Mouse (Mus musculus) urinary bladder, adult 18-20 months (tissue): ENCODE measurements at regions not wholly inside any gene's neighbourhood (a gene's known extent, or its start where the extent isn't known, plus 50 kb on each side); places are given as distances from the start of the nearest gene placed in this dataset.

Experiments
- DNase-seq, 2 experiments: peaks; one replicate each; pipeline ENCODE4 v3.0.0; 2022; ENCODE audit warnings: low spot score in 2 of 2, mixed read lengths in 2 of 2

- no peak for DNase-seq
Measured at GRCm38 (mm10) chr2:47750997-47751623, 1062.8 kb upstream of the Acvr2a start.

- no peak for DNase-seq
Measured at GRCm38 (mm10) chr2:47755716-47756115, 1058.2 kb upstream of the Acvr2a start.

- DNase-seq = no peak
Measured at GRCm38 (mm10) chr2:47756248-47756647, 1057.7 kb upstream of the Acvr2a start.

GRCm38 (mm10) chr2:47775766-47776165 lies 1038.1 kb upstream of the Acvr2a start:
- DNase-seq = no peak

- no peak for DNase-seq
Measured at GRCm38 (mm10) chr2:47776965-47777364, 1036.9 kb upstream of the Acvr2a start.

DNA sequence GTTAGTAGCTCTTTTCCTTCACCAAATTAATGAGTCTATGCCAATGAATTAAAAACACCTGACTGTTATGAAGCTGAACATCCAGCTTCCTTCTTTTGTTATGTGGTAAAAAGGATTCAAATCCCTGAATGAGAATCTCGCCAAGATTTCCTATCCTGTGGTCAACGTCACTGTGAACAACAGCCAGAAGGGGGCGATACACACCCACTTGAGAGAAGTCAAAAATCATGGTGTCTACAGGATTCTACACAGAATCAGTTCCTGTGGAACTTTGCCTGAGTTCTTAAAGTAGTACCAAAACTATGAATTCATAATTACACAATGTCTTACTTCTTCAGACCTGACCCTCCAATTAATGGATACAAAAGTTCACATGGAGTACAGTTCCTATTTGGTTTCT lies 1028.1 kb upstream of the Acvr2a start:
- peak in 1 of 2 experiments; percentile 14 for DNase-seq

- DNase-seq = no peak
Measured at GRCm38 (mm10) chr2:47822746-47823271, 991.1 kb upstream of the Acvr2a start.

GRCm38 (mm10) chr2:47832493-47832892 lies 981.4 kb upstream of the Acvr2a start:
- no peak for DNase-seq

GRCm38 (mm10) chr2:47833517-47833916 lies 980.4 kb upstream of the Acvr2a start:
- DNase-seq = no peak

DNA sequence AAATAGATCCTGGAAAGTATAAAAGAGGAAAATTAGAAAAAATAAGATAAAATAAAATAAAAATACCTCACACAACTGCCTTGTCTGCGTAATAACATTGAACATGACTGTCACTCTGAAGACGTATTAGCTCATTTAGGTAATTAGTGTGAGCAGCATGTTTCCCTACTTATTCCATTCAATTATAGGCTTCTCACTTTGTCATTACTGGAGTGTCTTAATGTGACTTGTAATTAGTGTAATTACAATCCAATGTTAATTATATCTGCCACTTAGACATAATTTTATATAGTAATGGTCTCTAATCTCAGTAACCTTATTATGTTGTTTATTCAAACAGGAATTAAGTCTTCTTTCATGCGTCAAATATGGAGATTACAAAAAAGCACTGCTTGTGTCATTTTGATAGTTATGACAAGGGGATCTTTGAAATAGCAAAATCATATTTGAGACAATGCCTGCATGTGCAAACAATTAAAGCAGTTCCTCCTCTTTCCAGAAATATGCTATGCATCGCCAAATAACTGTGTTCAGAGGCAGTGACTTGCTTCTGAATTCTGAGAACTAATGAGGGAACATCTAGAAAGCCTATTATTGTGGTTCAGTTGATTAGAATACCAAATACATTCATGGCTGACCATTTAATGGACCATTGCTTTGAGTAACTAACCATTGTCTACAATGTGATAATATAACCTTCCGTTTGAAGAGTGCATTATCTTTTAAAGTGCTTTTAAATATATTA lies 979.7 kb upstream of the Acvr2a start:
- DNase-seq = no peak

DNA sequence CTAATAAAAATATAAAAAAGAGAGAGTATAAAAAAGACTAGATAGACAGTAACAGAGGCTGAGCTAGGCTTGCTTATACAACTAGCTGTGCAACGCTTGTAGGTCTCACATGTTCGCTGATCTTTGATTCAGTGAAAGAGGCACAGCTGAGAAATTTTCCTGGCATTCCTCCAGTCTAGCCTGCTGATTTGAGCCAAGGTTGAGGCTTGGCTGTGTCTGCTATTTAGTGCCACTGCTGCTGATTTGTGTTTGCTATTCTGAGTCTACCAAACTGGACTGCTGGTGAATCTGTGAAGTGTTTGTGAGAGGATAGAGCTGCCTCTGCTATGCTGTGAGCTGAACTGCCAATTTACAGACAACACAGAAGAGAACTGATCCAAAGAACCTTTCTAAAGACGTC lies 956.7 kb upstream of the Acvr2a start:
- DNase-seq = no peak

GRCm38 (mm10) chr2:47862446-47862845 lies 951.5 kb upstream of the Acvr2a start:
- no peak for DNase-seq

DNA sequence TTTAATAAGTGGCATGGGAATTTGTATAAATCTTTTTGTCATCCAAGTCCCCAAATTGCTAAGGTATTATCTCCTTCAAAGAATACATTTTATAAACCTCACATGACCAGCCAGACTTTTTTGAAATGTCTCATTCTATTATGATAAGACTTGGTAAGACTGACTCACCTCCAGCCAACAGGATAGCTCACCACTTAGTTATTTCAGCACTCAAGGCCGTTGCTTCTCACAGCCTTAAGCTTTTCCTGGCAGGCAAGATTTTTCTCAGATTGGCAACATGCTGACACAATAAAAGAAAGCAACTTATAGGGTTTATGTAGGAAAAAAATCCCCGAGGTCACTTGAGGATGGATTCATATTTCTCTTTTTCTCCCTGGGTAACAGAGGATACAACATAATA lies 935.9 kb upstream of the Acvr2a start:
- DNase-seq = no peak

DNA sequence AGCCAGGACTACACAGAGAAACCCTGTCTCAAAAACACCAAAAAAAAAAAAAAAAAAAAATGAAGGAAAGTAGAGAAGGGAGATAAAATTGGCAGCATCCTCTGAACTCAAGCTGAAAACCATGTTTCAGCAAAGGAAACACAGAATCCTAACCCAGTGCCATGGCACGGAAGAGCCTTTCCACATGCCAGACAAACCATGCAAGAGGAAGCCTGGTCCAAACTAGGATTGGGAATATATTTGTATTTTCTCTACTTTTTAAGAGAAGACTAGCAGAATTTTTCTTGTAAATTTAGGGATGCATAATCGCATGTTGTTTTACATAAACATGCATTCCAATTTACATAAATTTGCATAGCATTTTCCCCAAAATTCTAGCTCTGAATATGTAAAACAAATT lies 934.8 kb upstream of the Acvr2a start:
- no peak for DNase-seq

DNA sequence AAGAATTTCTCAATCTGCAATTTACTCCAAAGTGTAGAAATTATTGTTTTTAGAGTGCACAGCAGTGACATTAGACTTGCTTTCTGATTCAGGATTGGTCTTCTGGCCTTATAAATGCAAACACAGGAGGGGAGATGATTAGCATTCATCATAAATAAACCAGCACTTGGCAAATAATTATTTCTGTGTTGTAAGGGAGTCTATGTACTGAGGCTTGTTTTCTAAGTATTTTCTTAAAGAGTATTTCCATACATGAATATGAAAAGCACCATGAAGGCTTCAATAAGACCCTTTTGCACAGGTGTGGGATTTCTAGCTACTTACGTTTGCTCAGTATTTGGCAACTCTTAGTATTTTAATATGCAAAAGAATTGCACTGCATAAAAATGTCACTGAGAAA lies 934.1 kb upstream of the Acvr2a start:
- DNase-seq = no peak

- DNase-seq = no peak
Measured at GRCm38 (mm10) chr2:47888166-47888565, 925.7 kb upstream of the Acvr2a start.

DNA sequence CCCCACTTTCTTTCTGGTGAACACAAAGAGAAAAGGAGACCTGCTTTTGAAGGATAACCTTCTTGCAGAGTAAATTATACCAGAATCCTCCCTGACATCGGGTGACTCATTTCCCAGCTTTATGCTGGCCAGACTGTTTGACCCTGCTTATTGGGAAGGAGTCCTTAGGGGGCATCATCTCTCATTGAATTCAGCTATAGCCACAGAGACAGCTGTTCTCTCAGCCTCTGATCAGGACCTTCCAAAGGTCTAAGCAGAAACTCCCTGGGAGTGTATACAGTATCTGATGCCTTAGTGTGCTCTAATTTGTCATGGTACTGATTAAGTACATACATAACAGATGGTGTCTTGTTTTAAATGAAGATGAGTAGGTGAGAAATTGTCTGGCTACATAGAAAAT lies 922.5 kb upstream of the Acvr2a start:
- DNase-seq = no peak

- DNase-seq = no peak
Measured at GRCm38 (mm10) chr2:47892879-47893278, 921.0 kb upstream of the Acvr2a start.

GRCm38 (mm10) chr2:47894806-47895205 lies 919.1 kb upstream of the Acvr2a start:
- DNase-seq = no peak

DNA sequence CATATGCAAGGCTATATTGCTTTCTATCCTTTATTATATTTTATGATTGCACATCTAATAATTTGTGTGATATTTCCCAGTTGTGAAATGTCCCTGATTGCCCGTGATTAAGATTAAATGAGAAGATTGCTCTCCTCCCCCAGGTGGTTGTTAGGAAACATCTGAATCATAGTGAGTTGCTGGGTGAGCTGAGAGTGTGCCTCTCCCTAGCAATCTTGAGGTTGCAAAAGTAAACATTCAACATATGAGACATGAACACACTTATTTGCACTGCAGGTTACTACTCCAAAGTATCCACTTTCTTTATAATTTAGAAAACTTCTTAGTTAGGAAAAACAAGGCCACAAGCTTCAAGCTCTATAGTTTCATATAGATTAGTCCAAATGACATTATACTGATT lies 899.6 kb upstream of the Acvr2a start:
- no peak for DNase-seq

GRCm38 (mm10) chr2:47914986-47915485 lies 898.9 kb upstream of the Acvr2a start:
- no peak for DNase-seq

DNA sequence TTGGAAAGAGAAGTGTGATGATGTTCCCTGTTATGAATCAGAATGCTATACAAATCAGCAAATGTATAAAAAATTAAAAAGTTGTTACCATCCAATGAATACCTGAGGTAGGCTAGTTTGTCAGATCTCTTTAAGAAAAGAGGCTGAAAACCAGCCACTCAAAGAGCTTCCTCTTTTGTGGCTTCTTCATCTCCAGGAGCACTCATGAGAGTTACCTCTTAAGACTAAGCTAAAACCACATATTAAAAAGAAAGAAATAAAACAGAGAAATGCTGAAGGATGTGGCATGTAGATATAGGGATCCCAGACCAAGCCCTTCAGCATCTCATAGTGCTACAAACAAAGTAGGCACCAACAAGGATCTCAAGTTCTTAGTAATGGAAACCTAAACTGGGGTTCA lies 890.9 kb upstream of the Acvr2a start:
- no peak for DNase-seq

DNA sequence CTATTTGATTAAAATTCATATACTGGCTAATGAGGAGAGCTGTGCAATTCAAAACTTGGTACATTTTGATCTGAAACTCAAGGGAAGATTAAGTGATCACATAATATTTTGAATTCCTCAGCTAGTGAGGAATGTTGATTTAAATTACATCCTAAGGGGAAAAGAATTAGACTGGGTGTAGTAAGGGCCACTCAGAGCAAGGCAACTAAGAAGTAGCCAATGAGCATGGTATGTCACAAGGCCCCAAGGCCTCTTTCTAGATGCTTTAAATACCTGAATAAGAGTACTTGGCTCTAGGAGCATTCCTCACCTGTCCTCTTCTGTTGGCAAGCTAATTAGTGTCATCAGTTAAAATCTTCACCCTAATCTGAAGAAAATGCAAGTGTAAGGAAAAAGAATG lies 887.3 kb upstream of the Acvr2a start:
- DNase-seq = no peak
